Mouse (Mus musculus) forebrain, embryonic 14.5 days (tissue): ENCODE results near the gene Ppp1r3f. TPM values are rescaled to one million over a fixed set of nuclear protein-coding genes. Genes with fewer than 3 reads are reported as not detected.

ENCODE experiments used
- ATAC-seq: fragments of 200-750 bp; cut with Nextera tagmentation; 2 replicates; pipeline ENCODE4 v1.8.0; 2017; ENCODE audit warnings: mild to moderate bottlenecking, moderate library complexity
- DNase-seq: peaks from one replicate; pipeline ENCODE4 v3.0.0-alpha.2; 2015; ENCODE audit warnings: low spot score
- H3K27ac ChIP-seq: fragments of 300-500 bp; sonication (generic); 2 replicates; pipeline ENCODE4 v1.5.1; 2014; ENCODE audit warnings: low read depth, mild to moderate bottlenecking, control low read depth, low read length, moderate library complexity
- H3K27me3 ChIP-seq: fragments of 300-500 bp; sonication (generic); replicated peaks from 2 replicates; pipeline ENCODE4 v1.6.1; 2014; ENCODE audit warnings: low read length, control low read depth, mixed read lengths; ENCODE audit not compliant: control insufficient read depth, insufficient read depth
- H3K36me3 ChIP-seq: fragments of 300-500 bp; sonication (generic); 2 replicates; pipeline ENCODE4 v1.6.1; 2014; ENCODE audit warnings: low read length, control low read depth; ENCODE audit not compliant: control insufficient read depth, insufficient read depth
- H3K4me1 ChIP-seq: fragments of 300-500 bp; sonication (generic); 2 replicates; pipeline ENCODE4 v1.6.1; 2014; ENCODE audit warnings: antibody characterized with exemption, low read length, control low read depth; ENCODE audit not compliant: control insufficient read depth, insufficient read depth
- H3K4me2 ChIP-seq: fragments of 300-500 bp; sonication (generic); 2 replicates; pipeline ENCODE4 v1.6.1; 2014; ENCODE audit warnings: mild to moderate bottlenecking, control low read depth, low read length
- H3K4me3 ChIP-seq: fragments of 300-500 bp; sonication (generic); 2 replicates; pipeline ENCODE4 v1.5.1; 2014; ENCODE audit warnings: low read depth, low read length, control low read depth
- H3K9ac ChIP-seq: fragments of 300-500 bp; sonication (generic); 2 replicates; pipeline ENCODE4 v1.6.1; 2014; ENCODE audit warnings: mild to moderate bottlenecking, low read length, control low read depth, moderate library complexity
- H3K9me3 ChIP-seq: fragments of 300-500 bp; sonication (generic); replicated peaks from 2 replicates; pipeline ENCODE4 v1.6.1; 2016; ENCODE audit warnings: low read length, control low read depth, mixed read lengths; ENCODE audit not compliant: control insufficient read depth
- WGBS: fragments of 180-500 bp; shearing (Covaris S2); extraction: QIAGEN DNeasy Blood & Tissue Kit; methylation state at CpG from one replicate; pipeline ENCODE4 v1.1.7; 2014; 5-methylcytosine and 5-hydroxymethylcytosine counted together
- polyA plus RNA-seq: library from polyadenylated mRNA; unstranded; fragments of >200 nt; fragmentation: Nextera tagmentation; extraction: Ambion mirVana; gene quantifications from 2 replicates; pipeline ENCODE4 v1.2.1, GENCODE M21; 2014

The Ppp1r3f gene
- 2.6 and 3.3 TPM in 2 replicates for polyA plus RNA-seq

DNA sequence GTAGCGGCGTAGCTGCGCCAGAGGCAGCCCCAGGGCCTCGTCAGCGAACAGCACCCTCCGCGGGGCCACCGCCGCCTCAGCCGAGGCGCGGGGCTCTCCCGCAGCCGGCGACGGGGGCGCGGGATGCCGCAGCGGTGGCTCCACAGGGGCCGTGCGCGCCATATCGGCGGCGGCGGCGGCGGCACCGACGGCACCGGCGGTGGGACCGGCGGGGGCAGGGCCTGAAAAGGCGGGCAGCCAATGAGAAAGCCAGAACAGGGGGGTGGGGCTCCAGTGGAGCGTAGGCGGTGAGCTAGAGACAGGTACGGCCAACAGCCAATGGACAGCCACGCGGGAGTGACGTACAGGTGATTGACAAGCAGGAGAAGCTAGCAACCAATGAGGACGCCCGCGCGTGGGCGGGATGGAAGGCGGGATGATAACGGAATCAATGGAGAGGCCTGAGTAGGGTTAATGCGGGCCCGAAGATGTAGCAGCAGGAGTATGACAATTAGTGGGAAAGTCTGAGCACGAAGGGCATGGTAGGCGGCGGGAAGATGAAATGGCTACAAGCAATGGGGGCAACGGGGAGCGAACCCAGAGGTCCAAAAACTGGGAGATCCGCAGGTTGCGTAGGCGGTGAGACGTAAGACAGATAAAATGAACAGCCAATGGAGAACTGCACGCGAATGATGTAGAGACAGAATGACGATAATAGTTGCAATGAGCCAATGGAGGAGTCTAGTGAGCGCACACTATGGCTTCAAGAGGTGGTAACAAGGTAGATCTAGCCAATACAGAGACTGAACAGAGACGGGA lies at the start of gene Ppp1r3f:
Ppp1r3f (minus strand) TSS at position 197 of the 798 bp plus-strand sequence.
- peak within 1 kb of the TSS; percentile 60 for H3K4me2 ChIP-seq
- peak within 1 kb of the TSS; percentile 50 for H3K4me3 ChIP-seq
- peak within 1 kb of the TSS; percentile 86 for H3K27ac ChIP-seq
- peak; percentile 99 for ATAC-seq
- WGBS: 30% methylated on average over 65 of the region's 65 CpGs
- peak; percentile 97 for DNase-seq
- H3K4me1 ChIP-seq: peaks cover 6% of the 10 kb centered on the region; the same call in 1 of the 2 replicates
- H3K9me3 ChIP-seq: no peaks in the 10 kb centered on the region
- peak within 1 kb of the TSS; percentile 72 for H3K9ac ChIP-seq
- no peaks in the 10 kb centered on the region for H3K36me3 ChIP-seq
- no peaks in the 10 kb centered on the region for H3K27me3 ChIP-seq

DNA sequence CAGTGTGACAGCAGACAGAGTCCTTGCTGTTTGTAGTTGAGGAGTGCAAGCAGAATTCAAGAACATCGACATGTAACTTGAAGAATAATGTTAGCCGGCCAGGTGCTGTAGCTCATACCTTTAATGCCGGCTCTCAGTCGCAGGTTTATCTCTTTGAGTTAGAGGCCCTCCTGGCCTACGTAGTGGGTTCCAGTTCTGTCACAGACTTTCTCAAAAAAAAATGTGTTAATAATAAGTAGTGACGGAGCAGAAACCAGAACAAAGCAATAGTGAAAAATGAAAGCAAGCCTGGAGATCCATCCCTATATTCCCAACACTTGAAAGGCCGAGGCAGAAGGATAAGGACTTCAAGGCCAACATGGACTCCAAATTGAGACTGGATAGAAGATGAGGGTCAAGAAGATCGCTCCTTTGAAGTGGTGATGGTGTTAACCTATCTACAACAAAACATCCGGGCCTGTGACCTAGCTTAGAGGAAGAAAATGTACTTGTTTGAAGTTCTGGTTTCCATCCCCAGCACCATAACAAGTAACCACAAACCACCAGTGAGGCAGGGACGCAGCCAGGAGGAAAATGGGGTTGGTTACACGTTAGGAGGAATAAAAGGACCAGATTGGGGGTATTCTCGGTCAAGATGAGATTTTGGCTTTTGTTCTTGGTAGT lies 43.9 kb upstream of the Ppp1r3f start:
- Histone ChIP-seq H3K36me3 (no peaks in the 10 kb centered on the region), H3K4me3 (no peak overlapping the region), H3K4me2 (no peak overlapping the region), H3K27ac (no peak overlapping the region), H3K27me3 (no peaks in the 10 kb centered on the region), H3K9ac (no peak overlapping the region), H3K4me1 (no peaks in the 10 kb centered on the region), H3K9me3 (no peaks in the 10 kb centered on the region)
- ATAC-seq: no peak
- no peak for DNase-seq
- 82% methylated on average over 12 of the region's 12 CpGs for WGBS

DNA sequence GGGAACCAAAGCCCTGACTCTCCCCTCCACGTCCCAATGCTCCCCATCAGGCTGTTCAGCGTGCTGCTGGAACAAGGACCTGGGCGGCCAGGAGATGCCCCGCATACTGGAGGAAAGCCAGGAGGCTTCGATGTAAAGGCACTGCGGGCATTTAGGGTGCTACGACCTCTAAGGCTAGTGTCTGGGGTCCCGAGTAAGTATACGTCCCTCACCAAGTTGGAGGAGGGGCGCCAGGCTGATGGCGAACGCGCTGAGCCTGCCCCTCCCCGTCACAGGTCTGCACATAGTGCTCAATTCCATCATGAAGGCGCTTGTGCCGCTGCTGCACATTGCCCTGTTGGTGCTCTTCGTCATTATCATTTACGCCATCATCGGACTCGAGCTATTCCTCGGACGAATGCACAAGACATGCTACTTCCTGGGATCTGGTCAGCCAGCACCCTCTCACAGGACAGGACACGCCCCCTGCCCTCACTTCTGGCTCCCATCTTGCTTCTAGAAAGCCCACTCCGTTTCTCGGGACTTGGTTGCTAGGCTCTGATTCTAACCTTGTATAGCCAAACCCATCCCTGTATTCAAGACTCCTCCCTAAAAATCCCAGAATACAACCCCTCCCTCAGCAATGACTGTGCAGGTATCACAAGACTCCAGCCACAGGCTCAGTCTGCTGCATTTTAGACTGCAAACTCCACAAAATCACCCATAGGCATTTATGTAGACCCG lies 36.6 kb upstream of the Ppp1r3f start:
- H3K27me3 ChIP-seq: no peaks in the 10 kb centered on the region
- ATAC-seq (peak; percentile 75), DNase-seq (peak; percentile 2)
- H3K9ac ChIP-seq: peak overlapping the region; percentile 58
- no peaks in the 10 kb centered on the region for H3K4me1 ChIP-seq
- peak overlapping the region; percentile 61 for H3K4me2 ChIP-seq
- H3K27ac ChIP-seq: no peak overlapping the region
- no peaks in the 10 kb centered on the region for H3K36me3 ChIP-seq
- WGBS: 44% methylated on average over 26 of the region's 26 CpGs
- H3K4me3 ChIP-seq: peak overlapping the region; percentile 34
- no peaks in the 10 kb centered on the region for H3K9me3 ChIP-seq

DNA sequence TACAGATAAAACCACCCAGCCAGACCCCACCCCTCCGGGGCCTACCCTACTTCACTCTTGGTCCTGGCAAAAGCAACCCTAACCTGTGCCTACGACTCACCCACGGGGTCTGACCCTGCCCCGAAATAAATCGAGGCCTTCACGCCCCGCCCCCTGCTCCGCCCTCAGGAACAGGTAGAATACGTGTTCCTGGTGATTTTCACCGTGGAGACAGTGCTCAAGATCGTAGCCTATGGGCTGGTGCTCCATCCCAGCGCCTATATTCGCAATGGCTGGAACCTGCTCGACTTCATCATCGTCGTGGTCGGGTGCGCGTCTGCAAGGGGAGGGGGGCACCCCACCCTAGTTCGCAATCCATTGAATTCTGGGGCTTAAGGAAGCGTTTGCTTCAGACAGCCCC lies 36.0 kb upstream of the Ppp1r3f start:
- Histone ChIP-seq H3K9me3 (no peaks in the 10 kb centered on the region), H3K36me3 (no peaks in the 10 kb centered on the region), H3K27ac (no peak overlapping the region), H3K4me1 (no peaks in the 10 kb centered on the region), H3K4me2 (peak overlapping the region; percentile 61), H3K9ac (peak overlapping the region; percentile 58), H3K4me3 (peak overlapping the region; percentile 34), H3K27me3 (no peaks in the 10 kb centered on the region)
- DNase-seq: peak; percentile 1
- peak; percentile 16; the same call in 1 of the 2 replicates for ATAC-seq
- WGBS: 36% methylated on average over 21 of the region's 21 CpGs

DNA sequence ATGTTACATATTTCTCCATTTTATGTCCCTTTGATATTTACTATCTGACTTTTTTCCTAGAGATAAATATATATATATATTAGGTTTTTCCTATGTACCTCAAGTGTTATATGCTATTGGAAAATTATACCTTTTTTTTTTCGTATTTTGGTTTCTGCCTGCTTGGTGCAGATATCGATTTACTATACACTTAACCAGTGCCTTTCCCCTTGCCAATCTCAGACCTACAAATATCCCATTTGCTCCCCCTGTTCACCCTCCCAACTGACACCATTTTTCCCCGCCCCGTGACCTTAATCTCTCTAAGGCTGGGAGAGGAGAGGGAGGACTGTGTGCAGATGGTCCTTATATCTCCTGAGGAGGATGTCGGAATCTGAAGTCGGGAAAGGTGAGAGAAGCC lies 32.7 kb upstream of the Ppp1r3f start, which contains the start of gene Cacna1f:
Cacna1f (plus strand) TSS at position 301 of the 400 bp plus-strand sequence.
- Histone ChIP-seq H3K27ac (no peak within 1 kb of the TSS), H3K4me1 (no peaks in the 10 kb centered on the region)

DNA sequence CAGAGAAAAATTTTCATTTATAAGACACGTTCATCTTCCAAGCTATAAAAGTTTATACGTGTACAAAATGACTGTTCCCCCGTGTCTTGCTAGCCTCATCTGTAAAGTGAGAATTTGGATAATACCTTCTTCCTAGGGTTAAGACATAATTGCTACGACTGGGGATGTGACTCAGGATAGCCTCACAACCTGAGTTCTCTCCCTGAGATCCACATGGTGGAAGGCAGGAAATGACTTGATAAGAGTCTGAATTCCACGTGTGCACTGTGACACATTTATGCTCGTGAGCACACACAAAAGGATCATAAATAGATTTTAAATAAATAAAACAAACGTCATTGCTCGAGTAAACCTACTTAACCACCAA lies 31.5 kb upstream of the Ppp1r3f start:
- no peak for DNase-seq
- Histone ChIP-seq H3K4me2 (no peak overlapping the region), H3K27ac (no peak overlapping the region), H3K9me3 (no peaks in the 10 kb centered on the region), H3K4me1 (no peaks in the 10 kb centered on the region), H3K36me3 (no peaks in the 10 kb centered on the region), H3K9ac (no peak overlapping the region), H3K4me3 (no peak overlapping the region), H3K27me3 (no peaks in the 10 kb centered on the region)
- 48% methylated on average over 8 of the region's 8 CpGs for WGBS
- peak; percentile 43; the same call in 1 of the 2 replicates for ATAC-seq

More for the DNA sequence above, 32.7 kb upstream of the Ppp1r3f start, which contains the start of gene Cacna1f:
- Histone ChIP-seq H3K9me3 (no peaks in the 10 kb centered on the region), H3K36me3 (no peaks in the 10 kb centered on the region), H3K27me3 (no peaks in the 10 kb centered on the region), H3K9ac (no peak within 1 kb of the TSS), H3K4me2 (no peak within 1 kb of the TSS), H3K4me3 (no peak within 1 kb of the TSS)
- DNase-seq (no peak), ATAC-seq (no peak)
- 79% methylated on average over 6 of the region's 6 CpGs for WGBS

DNA sequence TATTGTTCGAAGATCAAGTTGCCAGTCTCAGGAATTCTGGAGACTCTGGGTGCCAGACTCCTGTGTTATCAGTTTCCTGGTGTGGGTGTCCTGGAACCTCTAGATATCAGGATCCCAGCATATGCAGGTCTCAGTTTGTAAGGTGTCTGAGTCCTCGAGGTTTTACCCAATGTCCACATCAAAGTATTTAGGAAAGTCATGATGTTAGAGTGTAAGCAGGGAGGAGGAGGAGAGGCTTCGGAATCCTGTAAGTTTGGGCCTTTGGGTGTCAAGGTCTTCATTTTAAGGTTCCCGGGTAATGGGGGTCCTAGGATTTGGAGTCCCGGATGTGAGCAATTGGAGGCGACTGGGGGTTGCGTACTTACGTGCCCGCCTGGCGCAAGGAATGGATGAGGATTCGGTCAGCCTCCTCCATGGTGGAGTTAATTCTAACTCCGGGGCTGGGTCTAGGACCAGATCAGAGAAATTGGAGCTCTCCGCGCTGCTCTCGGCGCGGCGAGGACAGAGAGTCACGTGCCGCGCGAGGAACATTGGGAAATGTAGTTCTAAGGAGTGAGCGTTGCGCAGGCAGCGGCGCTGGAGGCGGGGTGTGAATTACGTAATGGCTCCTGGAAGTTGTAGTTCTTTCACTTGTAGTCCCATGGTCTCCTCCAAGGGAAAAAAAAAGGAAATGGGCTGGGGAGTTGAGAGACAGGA lies 30.9 kb upstream of the Ppp1r3f start, which contains the start of gene Ccdc22:
Ccdc22 (minus strand) TSS at position 639 of the 696 bp plus-strand sequence.
- Histone ChIP-seq H3K9me3 (no peaks in the 10 kb centered on the region), H3K27ac (no peak within 1 kb of the TSS), H3K27me3 (no peaks in the 10 kb centered on the region), H3K36me3 (no peaks in the 10 kb centered on the region), H3K4me1 (no peaks in the 10 kb centered on the region), H3K9ac (peak within 1 kb of the TSS; percentile 59), H3K4me3 (peak within 1 kb of the TSS; percentile 38), H3K4me2 (peak within 1 kb of the TSS; percentile 56)
- DNase-seq: peak; percentile 94
- peak; percentile 97 for ATAC-seq
- 30% methylated on average over 28 of the region's 28 CpGs for WGBS

DNA sequence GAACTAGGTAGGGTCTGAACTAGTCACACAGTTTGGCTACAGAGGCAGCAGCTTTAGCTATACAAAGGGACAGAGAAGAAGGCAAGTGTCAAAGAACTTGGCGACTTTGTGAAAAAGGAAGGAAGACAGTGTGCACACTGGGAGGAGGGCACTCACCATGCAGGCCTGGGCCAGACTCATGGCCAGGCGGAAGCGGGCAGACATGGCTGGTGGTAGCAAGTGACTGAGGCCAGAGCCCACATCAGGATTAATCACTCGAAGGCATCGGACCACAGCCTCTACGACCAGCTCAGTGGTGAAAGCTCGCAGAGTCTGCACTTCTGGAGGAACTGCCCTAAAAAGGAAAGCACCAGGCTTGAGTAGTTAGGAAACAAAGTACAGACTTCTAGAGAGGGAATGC lies 29.9 kb upstream of the Ppp1r3f start:
- Histone ChIP-seq H3K36me3 (peaks cover 3% of the 10 kb centered on the region; the same call in 1 of the 2 replicates), H3K27ac (no peak overlapping the region), H3K27me3 (no peaks in the 10 kb centered on the region), H3K4me3 (no peak overlapping the region), H3K9ac (no peak overlapping the region), H3K4me1 (no peaks in the 10 kb centered on the region), H3K9me3 (no peaks in the 10 kb centered on the region), H3K4me2 (no peak overlapping the region)
- WGBS: 94% methylated on average over 7 of the region's 7 CpGs
- ATAC-seq: no peak
- DNase-seq: no peak
